8 mouse cellular contexts compared by ENCODE assay signal in genomic region chr4:39697565-39697964, GRCm38 (mm10).
DNase-seq lines count a peak whose midpoint lies in the region; ATAC-seq and TF ChIP-seq lines count a peak whose summit lies in the region.

No protein-coding gene starts in this region.

- no peaks in the 10 kb centered on the region for H3K27me3 ChIP-seq in kidney, embryonic 15.5 days
- no peaks in the 10 kb centered on the region for H3K27me3 ChIP-seq in liver, embryonic 14.5 days (ENCODE audit: control insufficient read depth, insufficient read depth, low read length)

- no peak for ATAC-seq in kidney, embryonic 15.5 days (replicated peaks; ENCODE audit: low FRiP score)
- peak; percentile 53; the same call in 1 of the 2 replicates for ATAC-seq in cerebellum, adult (ENCODE audit: insufficient number of reproducible peaks, low FRiP score, low TSS enrichment)
- ATAC-seq in liver, embryonic 14.5 days (ENCODE audit: insufficient read depth), result no peak

- peak; percentile 16 for DNase-seq in kidney, adult 11 months
- peak; percentile 39 for DNase-seq in forelimb bud, embryonic 11.5 days (ENCODE audit: low read depth, low spot score)
- peak; percentile 70 for DNase-seq in kidney, postnatal 10 days
- DNase-seq in liver, embryonic 14.5 days (ENCODE audit: low read depth in 3 of 3, low spot score in 3 of 3), result no peak
- DNase-seq in right cerebral cortex, postnatal 4 days, result peak; percentile 78
- DNase-seq in spleen, postnatal 10 days (ENCODE audit: low spot score in 2 of 2), result no peak

- no peak overlapping the region for H3K9ac ChIP-seq in kidney, embryonic 15.5 days
- H3K9ac ChIP-seq in liver, embryonic 14.5 days (replicated peaks), result no peak overlapping the region

- TF ChIP-seq EP300 in liver, embryonic 14.5 days (IDR thresholded peaks at IDR 0.05; ENCODE audit: low read depth), result no peak

- no peak overlapping the region for H3K27ac ChIP-seq in kidney, embryonic 15.5 days
- H3K27ac ChIP-seq in liver, embryonic 14.5 days, result no peak overlapping the region

- H3K4me3 ChIP-seq in kidney, embryonic 15.5 days (replicated peaks), result no peak overlapping the region
- no peak overlapping the region for H3K4me3 ChIP-seq in liver, embryonic 14.5 days (ENCODE audit: insufficient read depth in 1 of 2, low read depth in 2 of 2, low read length in 2 of 2)

- H3K36me3 ChIP-seq in kidney, embryonic 15.5 days, result no peaks in the 10 kb centered on the region
- H3K36me3 ChIP-seq in liver, embryonic 14.5 days (replicated peaks; ENCODE audit: control insufficient read depth, insufficient read depth, low read depth), result no peaks in the 10 kb centered on the region

- WGBS in kidney, embryonic 15.5 days, result 47% methylated on average over 5 of the region's 5 CpGs
- 23% methylated on average over 5 of the region's 5 CpGs for WGBS in liver, embryonic 14.5 days (ENCODE audit: insufficient replicate concordance)

- H3K9me3 ChIP-seq in kidney, embryonic 15.5 days (replicated peaks), result no peaks in the 10 kb centered on the region
- no peaks in the 10 kb centered on the region for H3K9me3 ChIP-seq in liver, embryonic 14.5 days (ENCODE audit: control insufficient read depth, low read length)

- TF ChIP-seq CTCF in liver, embryonic 14.5 days (IDR thresholded peaks at IDR 0.05; ENCODE audit: low read depth), result 0 out of 2 replicates have a peak, but pooled peaks have one; percentile 7

- H3K4me1 ChIP-seq in kidney, embryonic 15.5 days, result no peaks in the 10 kb centered on the region
- no peaks in the 10 kb centered on the region for H3K4me1 ChIP-seq in liver, embryonic 14.5 days (replicated peaks; ENCODE audit: control insufficient read depth in 2 of 2, insufficient read depth in 2 of 2, low read length in 1 of 2)

- H3K4me2 ChIP-seq in kidney, embryonic 15.5 days, result no peak overlapping the region
- no peak overlapping the region for H3K4me2 ChIP-seq in liver, embryonic 14.5 days (ENCODE audit: low read depth)

Comparison
In these comparisons a context has a peak if more than half of its experiments do, and no peak if none do; other contexts are left out.
1. DNase-seq: peak in kidney, adult 11 months (single experiment), forelimb bud, embryonic 11.5 days (single experiment), kidney, postnatal 10 days (single experiment) and right cerebral cortex, postnatal 4 days (single experiment); none in liver, embryonic 14.5 days (0 of 3) and spleen, postnatal 10 days (0 of 2).